Mouse (Mus musculus) thymus, adult 2 months (tissue): ENCODE results near the gene Slc2a2. TPM values are rescaled to one million over a fixed set of nuclear protein-coding genes. Genes with fewer than 3 reads are reported as not detected.

Experiments
- DNase-seq: peaks from one replicate; pipeline ENCODE4 v3.0.0; 2021
- H3K27ac ChIP-seq: fragments of 200-500 bp; 2 replicates; pipeline ENCODE4 v1.5.1; 2012; ENCODE audit warnings: low read length, control low read depth; ENCODE audit not compliant: control insufficient read depth, insufficient read depth
- H3K27me3 ChIP-seq: fragments of 200-500 bp; 2 replicates; pipeline ENCODE4 v1.6.1; 2012; ENCODE audit warnings: mild to moderate bottlenecking, low read length, moderate library complexity, mixed read lengths; ENCODE audit not compliant: control insufficient read depth, insufficient read depth
- H3K36me3 ChIP-seq: fragments of 200-500 bp; 2 replicates; pipeline ENCODE4 v1.6.1; 2012; ENCODE audit warnings: mild to moderate bottlenecking, low read length, moderate library complexity; ENCODE audit not compliant: control insufficient read depth, insufficient read depth
- H3K4me1 ChIP-seq: fragments of 200-500 bp; replicated peaks from 2 replicates; pipeline ENCODE4 v1.6.1; 2012; ENCODE audit warnings: low read length; ENCODE audit not compliant: control insufficient read depth, insufficient read depth
- H3K4me3 ChIP-seq: fragments of 200-500 bp; 2 replicates; pipeline ENCODE4 v1.5.1; 2012; ENCODE audit warnings: mild to moderate bottlenecking, low read length, control low read depth, moderate library complexity; ENCODE audit not compliant: control insufficient read depth, insufficient read depth
- CTCF ChIP-seq: fragments of 200-500 bp; IDR thresholded peaks from 2 replicates; pipeline ENCODE4 v1.5.1; 2012; ENCODE audit warnings: mild to moderate bottlenecking, control low read depth, low read length, moderate library complexity, borderline replicate concordance; ENCODE audit not compliant: control insufficient read depth, poor library complexity, insufficient read depth; ENCODE audit errors: extremely low read depth
- POLR2A ChIP-seq: fragments of 200-500 bp; IDR thresholded peaks from 2 replicates; pipeline ENCODE4 v1.6.1; 2012; ENCODE audit warnings: mild to moderate bottlenecking, low read length, control low read depth, moderate library complexity; ENCODE audit not compliant: control insufficient read depth, poor library complexity, insufficient read depth; ENCODE audit errors: extremely low read depth
- WGBS: fragments of 180-500 bp; shearing (Covaris S2); methylation state at CpG from one replicate; pipeline ENCODE4 v1.1.7; 2018; 5-methylcytosine and 5-hydroxymethylcytosine counted together
- polyA plus RNA-seq: library from polyadenylated mRNA; depleted of rRNA; stranded (reverse); fragments of >200 nt; gene quantifications from 2 replicates; pipeline ENCODE4 v1.2.3, GENCODE M21; 2012

The Slc2a2 gene
- polyA plus RNA-seq, 1 experiment, result 0.08 TPM

DNA sequence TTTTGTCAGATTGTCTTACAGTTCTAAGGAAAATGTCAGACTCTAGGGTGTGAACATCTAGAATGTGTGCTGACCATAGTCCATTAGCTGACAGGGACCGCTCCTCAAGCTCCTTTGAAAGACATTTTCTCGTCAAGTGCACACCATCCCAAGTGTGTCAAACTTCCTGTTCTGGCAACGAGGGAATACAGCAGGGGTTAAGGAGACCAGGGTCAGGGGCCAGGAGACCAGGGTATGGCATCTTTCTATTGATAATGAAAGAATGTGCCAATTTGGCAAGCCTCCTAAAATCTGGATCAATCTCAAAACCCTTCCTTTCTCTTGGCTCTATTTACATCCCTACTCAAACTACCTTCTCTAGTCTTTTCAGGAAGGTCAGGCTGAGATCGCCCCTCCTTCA is 9.0 kb downstream of the Slc2a2 start:
- DNase-seq, result no peak
- no peak for TF ChIP-seq CTCF
- TF ChIP-seq POLR2A, result no peak
- H3K36me3 ChIP-seq, result no peaks in the 10 kb centered on the region
- no peaks in the 10 kb centered on the region for H3K27me3 ChIP-seq
- no peak overlapping the region for H3K27ac ChIP-seq
- H3K4me3 ChIP-seq, result no peak overlapping the region
- no peaks in the 10 kb centered on the region for H3K4me1 ChIP-seq
- WGBS, result 84% methylated on average over 4 of the region's 4 CpGs

DNA sequence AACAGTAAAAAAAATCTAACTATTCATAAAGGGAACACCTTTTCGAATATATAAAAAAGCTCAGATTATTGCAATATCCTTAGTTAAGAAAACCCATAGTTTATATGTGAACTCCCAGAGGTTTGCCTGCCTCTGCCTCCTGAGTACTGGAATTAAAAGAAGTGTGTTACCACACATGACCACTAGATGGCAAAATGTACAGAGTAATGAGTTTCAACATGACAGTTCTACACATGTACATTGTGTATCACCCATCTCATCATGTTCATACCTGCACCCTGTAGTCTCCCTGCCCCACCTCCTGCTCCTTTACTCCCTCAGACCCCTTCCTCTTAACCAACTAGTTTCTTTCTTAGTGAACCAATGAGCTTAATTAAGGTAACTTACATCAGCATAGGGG is 12.0 kb downstream of the Slc2a2 start:
- H3K36me3 ChIP-seq, result no peaks in the 10 kb centered on the region
- no peaks in the 10 kb centered on the region for H3K4me1 ChIP-seq
- no peaks in the 10 kb centered on the region for H3K27me3 ChIP-seq
- H3K4me3 ChIP-seq, result no peak overlapping the region
- 83% methylated on average over 1 of the region's 1 CpGs for WGBS
- TF ChIP-seq CTCF (no peak), POLR2A (no peak)
- no peak overlapping the region for H3K27ac ChIP-seq
- peak; percentile 22 for DNase-seq

DNA sequence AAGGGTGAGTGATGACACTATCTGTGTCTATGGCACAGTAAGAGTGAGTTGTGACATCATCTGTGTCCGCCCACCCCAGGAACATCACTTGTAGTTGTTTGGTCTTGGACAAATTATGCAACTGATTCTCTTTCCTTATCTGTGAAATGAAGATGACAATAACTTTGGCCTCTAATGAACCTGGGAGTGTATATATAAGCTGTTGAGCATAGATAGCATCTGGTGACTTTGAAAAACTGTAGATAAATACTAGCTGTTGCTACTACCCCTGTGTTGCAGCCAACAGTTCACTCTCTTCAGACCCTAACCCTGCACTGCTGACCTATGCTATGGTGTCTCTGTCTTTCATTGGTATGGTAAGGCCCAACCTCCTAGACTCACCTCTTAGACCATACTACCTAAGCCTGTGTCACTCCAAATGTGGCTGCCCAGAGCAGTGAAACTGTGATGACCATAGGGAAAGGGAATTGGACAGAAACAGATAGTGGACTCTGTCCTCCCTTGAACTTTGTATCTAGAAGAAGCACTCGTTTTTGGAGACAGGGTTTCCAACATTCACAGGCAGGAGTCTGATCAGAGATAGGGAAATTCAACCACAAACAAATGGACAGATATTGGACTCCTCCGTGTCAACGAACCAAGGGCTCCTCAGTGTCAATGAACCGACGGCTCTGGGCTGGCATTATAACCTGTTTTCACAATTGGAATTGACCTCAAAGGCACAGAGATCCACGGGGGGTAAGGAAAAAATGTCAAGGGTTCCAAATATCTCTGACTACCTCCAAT is 16.4 kb downstream of the Slc2a2 start:
- DNase-seq, result no peak
- 84% methylated on average over 7 of the region's 7 CpGs for WGBS
- Histone ChIP-seq H3K27ac (no peak overlapping the region), H3K36me3 (no peaks in the 10 kb centered on the region), H3K4me1 (no peaks in the 10 kb centered on the region), H3K27me3 (no peaks in the 10 kb centered on the region), H3K4me3 (no peak overlapping the region)
- TF ChIP-seq CTCF (no peak), POLR2A (no peak)

DNA sequence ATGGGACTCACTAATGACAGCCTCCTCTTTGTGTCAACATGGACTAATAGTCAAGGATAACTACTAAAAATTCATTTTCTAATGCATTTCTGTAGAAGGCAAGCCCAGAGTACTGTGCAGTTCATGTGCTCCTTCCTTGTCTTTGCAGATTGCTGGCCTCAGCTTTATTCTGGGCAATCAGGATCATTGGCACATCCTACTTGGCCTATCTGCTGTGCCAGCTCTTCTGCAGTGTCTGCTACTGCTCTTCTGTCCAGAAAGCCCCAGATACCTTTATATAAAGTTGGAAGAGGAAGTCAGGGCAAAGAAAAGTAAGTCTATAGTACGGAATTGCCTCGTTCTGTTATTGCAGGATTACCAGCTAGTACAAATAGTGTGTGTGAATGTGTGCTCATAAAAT is 20.8 kb downstream of the Slc2a2 start:
- H3K27me3 ChIP-seq, result no peaks in the 10 kb centered on the region
- TF ChIP-seq CTCF (no peak), POLR2A (no peak)
- no peak overlapping the region for H3K27ac ChIP-seq
- no peak for DNase-seq
- WGBS, result 86% methylated on average over 2 of the region's 2 CpGs
- H3K4me1 ChIP-seq, result no peaks in the 10 kb centered on the region
- H3K4me3 ChIP-seq, result no peak overlapping the region
- H3K36me3 ChIP-seq, result no peaks in the 10 kb centered on the region

DNA sequence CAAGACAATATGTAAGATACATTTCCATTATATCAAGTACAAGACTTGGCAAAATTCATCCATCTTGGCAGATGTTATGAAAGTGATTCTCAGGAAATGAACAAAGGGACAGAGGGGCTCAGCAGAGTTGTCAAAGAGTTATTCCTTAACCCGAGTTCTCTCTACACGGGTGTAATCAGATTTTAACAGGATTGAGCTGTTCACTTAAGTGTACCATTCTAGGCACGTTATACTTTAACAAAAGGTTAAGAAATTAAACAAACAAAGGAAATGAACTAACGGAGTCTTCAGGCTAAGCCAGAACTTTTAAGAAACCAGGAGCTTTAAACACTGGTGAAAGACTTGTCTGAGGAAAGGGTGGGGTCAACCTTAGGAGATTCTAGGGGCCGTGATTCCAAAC is 23.5 kb downstream of the Slc2a2 start:
- no peak for DNase-seq
- TF ChIP-seq POLR2A, result no peak
- TF ChIP-seq CTCF, result no peak
- no peaks in the 10 kb centered on the region for H3K4me1 ChIP-seq
- H3K27me3 ChIP-seq, result no peaks in the 10 kb centered on the region
- H3K4me3 ChIP-seq, result no peak overlapping the region
- no peak overlapping the region for H3K27ac ChIP-seq
- WGBS, result 92% methylated on average over 5 of the region's 5 CpGs
- no peaks in the 10 kb centered on the region for H3K36me3 ChIP-seq

DNA sequence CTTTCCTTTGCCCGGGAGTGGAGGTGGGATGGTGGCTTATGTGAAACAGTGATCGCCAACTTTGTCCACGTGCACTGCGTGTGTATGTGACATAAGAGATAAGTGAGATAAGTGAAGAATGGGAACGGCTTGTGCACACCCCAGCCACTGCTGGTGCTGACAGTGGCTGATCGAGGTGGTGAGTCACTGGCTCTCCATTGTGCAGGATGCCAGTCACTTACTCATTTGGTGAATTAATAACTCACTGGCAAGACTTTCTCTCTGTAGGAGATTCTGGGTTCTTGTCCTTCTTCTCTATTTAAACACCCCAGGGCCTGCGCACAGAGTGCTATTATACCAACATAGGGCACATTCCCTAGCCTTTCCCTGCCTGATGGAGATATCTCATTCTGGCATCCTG is 24.1 kb downstream of the Slc2a2 start:
- TF ChIP-seq CTCF (no peak), POLR2A (no peak)
- Histone ChIP-seq H3K27ac (no peak overlapping the region), H3K36me3 (no peaks in the 10 kb centered on the region), H3K27me3 (no peaks in the 10 kb centered on the region), H3K4me3 (no peak overlapping the region), H3K4me1 (no peaks in the 10 kb centered on the region)
- 74% methylated on average over 7 of the region's 7 CpGs for WGBS
- DNase-seq, result no peak

DNA sequence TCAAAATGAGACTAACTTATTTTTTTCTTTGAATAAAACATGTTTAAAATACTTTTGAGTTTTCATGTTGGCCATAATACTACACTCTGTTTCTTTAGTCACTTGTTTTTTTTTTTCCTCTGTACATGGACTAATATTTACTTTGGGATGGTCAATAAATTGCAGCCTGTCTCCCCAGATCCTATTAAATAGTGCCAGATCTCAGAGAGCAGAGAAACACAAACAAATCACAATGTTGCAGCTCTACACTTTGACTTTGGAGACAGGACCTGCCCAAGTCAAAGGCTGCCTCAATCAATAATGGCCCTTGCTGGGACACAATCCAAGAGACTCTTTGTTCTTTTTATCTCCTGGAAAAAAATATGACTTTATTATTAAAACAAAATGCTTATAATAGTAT is 24.8 kb downstream of the Slc2a2 start:
- Histone ChIP-seq H3K4me1 (no peaks in the 10 kb centered on the region), H3K27ac (no peak overlapping the region), H3K27me3 (no peaks in the 10 kb centered on the region), H3K36me3 (no peaks in the 10 kb centered on the region), H3K4me3 (no peak overlapping the region)
- DNase-seq, result no peak
- no peak for TF ChIP-seq POLR2A
- TF ChIP-seq CTCF, result no peak
